Mouse (Mus musculus) stomach, embryonic 14.5 days (tissue): ENCODE data around the gene Srgap1. TPM values are rescaled to one million over a fixed set of nuclear protein-coding genes. Genes with fewer than 3 reads are reported as not detected.
A peak's percentile ranks its signal among the peaks of the same experiment; 100 is the strongest.

Experiments
- ATAC-seq: fragments of 200-750 bp; cut with Nextera tagmentation; 2 replicates; pipeline ENCODE4 v1.8.0; 2017; ENCODE audit warnings: low read depth, moderate TSS enrichment; ENCODE audit not compliant: insufficient number of reproducible peaks, insufficient read depth, low FRiP score
- H3K27ac ChIP-seq: fragments of 300-500 bp; sonication (generic); 2 replicates; pipeline ENCODE4 v1.5.1; 2014; ENCODE audit warnings: mild to moderate bottlenecking, low read length, moderate library complexity, mixed read lengths
- H3K27me3 ChIP-seq: fragments of 300-500 bp; sonication (generic); 2 replicates; pipeline ENCODE4 v1.6.1; 2014; ENCODE audit warnings: low read length, control low read depth, mixed read lengths; ENCODE audit not compliant: control insufficient read depth, insufficient read depth
- H3K36me3 ChIP-seq: fragments of 300-500 bp; sonication (generic); 2 replicates; pipeline ENCODE4 v1.6.1; 2014; ENCODE audit warnings: mild to moderate bottlenecking, control low read depth, low read length, moderate library complexity, mixed read lengths; ENCODE audit not compliant: control insufficient read depth, insufficient read depth
- H3K4me1 ChIP-seq: fragments of 300-500 bp; sonication (generic); 2 replicates; pipeline ENCODE4 v1.6.1; 2014; ENCODE audit warnings: low read length, control low read depth, mixed read lengths; ENCODE audit not compliant: control insufficient read depth, insufficient read depth
- H3K4me2 ChIP-seq: fragments of 300-500 bp; sonication (generic); replicated peaks from 2 replicates; pipeline ENCODE4 v1.6.1; 2014; ENCODE audit warnings: low read depth, low read length, control low read depth
- H3K4me3 ChIP-seq: fragments of 300-500 bp; sonication (generic); 2 replicates; pipeline ENCODE4 v1.5.1; 2014; ENCODE audit warnings: low read depth, low read length, control low read depth
- H3K9ac ChIP-seq: fragments of 300-500 bp; sonication (generic); replicated peaks from 2 replicates; pipeline ENCODE4 v1.6.1; 2014; ENCODE audit warnings: low read depth, mild to moderate bottlenecking, control low read depth, low read length, moderate library complexity, mixed read lengths
- H3K9me3 ChIP-seq: fragments of 300-500 bp; sonication (generic); 2 replicates; pipeline ENCODE4 v1.6.1; 2016; ENCODE audit warnings: low read depth, low read length, control low read depth; ENCODE audit not compliant: control insufficient read depth
- whole genome bisulfite sequencing: fragments of 180-500 bp; shearing (Covaris S2); extraction: QIAGEN DNeasy Blood & Tissue Kit; methylation state at CpG from one replicate; pipeline ENCODE4 v1.1.7; 2014; 5-methylcytosine and 5-hydroxymethylcytosine counted together
- polyA plus RNA-seq: library from polyadenylated mRNA; unstranded; fragments of >200 nt; fragmentation: Nextera tagmentation; extraction: Ambion mirVana; gene quantifications from 2 replicates; pipeline ENCODE4 v1.2.1, GENCODE M21; 2014

The Srgap1 gene
- polyA plus RNA-seq, 1 experiment from 2014 or later = 15.6 TPM

DNA sequence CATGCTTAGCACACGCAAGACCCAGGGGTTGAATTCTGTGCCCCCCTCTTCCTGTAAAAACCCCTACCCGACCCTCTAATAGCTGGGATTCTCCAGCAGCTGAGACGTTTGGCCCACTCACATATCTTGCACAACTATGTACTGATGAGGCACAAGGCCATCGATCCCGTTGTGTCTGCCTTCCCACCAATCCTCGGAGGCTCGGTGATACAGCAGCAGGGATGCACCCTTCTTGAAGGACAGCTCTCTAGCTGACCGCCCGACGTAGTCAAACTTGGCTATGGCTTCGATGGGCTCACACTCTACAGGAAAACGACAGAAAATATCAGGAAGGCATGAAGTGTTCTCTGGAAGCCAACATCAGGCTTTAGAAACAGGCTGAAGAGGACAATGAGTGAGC is 252.6 kb downstream of the Srgap1 start:
- Histone ChIP-seq H3K36me3 (peaks cover 3% of the 10 kb centered on the region), H3K4me1 (no peaks in the 10 kb centered on the region), H3K27me3 (no peaks in the 10 kb centered on the region), H3K4me2 (no peak overlapping the region), H3K9ac (no peak overlapping the region), H3K27ac (no peak overlapping the region), H3K9me3 (no peaks in the 10 kb centered on the region), H3K4me3 (no peak overlapping the region)
- WGBS = 90% methylated on average over 12 of the region's 12 CpGs
- no peak for ATAC-seq

DNA sequence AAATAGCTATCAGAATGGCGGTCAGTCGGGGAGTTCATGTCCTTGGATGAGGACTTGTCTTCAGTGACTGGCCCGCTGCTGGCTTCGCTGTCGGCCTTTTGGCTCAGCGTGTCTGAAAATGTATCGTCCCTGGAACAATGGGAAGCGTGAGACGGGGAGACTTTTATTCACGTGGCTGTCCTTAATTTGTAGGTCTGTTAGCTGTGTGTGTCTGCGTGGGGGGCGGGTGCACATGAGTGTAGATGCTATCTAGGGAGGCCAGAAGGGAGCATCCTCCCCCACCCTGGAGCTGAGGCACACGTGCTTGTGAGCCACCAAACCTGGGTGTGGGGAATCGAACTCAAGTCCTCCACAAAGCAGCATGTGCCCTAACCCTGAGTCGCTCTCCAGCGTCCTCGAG is 254.5 kb downstream of the Srgap1 start:
- Histone ChIP-seq H3K27me3 (no peaks in the 10 kb centered on the region), H3K27ac (no peak overlapping the region), H3K9ac (no peak overlapping the region), H3K4me2 (no peak overlapping the region), H3K4me3 (no peak overlapping the region), H3K9me3 (no peaks in the 10 kb centered on the region), H3K36me3 (peaks cover 3% of the 10 kb centered on the region), H3K4me1 (no peaks in the 10 kb centered on the region)
- WGBS = 92% methylated on average over 17 of the region's 17 CpGs
- no peak for ATAC-seq

DNA sequence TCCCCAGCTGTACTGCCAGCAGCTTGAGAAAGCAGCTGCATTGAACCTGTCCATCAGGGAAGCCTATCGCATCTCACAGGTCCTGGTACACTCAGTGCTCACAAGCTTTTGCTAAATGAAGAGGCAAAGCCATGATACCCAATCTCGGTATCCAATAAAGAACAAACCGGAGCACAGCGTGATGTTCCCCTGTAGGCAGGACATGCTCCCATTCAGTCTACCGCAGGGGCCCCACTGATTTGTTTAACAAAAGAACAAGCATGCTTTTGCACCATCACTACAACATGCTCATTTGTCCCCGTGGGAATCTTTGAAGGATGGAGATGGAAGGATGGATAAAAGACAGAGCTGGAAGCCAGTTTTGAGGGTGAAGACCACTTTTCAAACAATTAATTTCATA is 257.0 kb downstream of the Srgap1 start:
- Histone ChIP-seq H3K36me3 (peaks cover 7% of the 10 kb centered on the region), H3K4me1 (no peaks in the 10 kb centered on the region), H3K4me3 (no peak overlapping the region), H3K27ac (no peak overlapping the region), H3K9ac (no peak overlapping the region), H3K4me2 (no peak overlapping the region), H3K27me3 (no peaks in the 10 kb centered on the region), H3K9me3 (no peaks in the 10 kb centered on the region)
- 77% methylated on average over 6 of the region's 6 CpGs for WGBS
- ATAC-seq = no peak

DNA sequence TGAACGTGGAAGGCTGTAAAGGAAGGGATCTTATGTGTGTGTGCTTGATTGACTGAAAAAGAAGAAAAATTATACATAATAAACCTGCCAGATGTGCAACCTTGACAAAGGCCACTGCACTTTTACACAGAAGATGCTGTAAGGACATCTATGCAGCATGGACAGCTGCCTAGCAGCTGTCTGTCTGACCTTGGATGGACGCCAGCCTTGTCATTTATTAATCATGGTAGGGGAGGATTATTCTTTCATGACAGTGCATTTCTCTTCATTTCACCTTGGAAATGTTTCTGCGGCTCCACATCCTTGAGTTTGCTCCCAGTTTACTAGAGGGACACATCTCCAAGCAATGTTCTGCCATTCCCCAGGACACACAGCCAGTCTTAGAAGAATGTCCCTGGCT is 258.6 kb downstream of the Srgap1 start:
- no peaks in the 10 kb centered on the region for H3K4me1 ChIP-seq
- H3K27me3 ChIP-seq = no peaks in the 10 kb centered on the region
- no peak overlapping the region for H3K4me2 ChIP-seq
- H3K27ac ChIP-seq = no peak overlapping the region
- no peak for ATAC-seq
- no peak overlapping the region for H3K4me3 ChIP-seq
- 77% methylated on average over 3 of the region's 3 CpGs for WGBS
- H3K9me3 ChIP-seq = no peaks in the 10 kb centered on the region
- no peak overlapping the region for H3K9ac ChIP-seq
- H3K36me3 ChIP-seq = peaks cover 10% of the 10 kb centered on the region

DNA sequence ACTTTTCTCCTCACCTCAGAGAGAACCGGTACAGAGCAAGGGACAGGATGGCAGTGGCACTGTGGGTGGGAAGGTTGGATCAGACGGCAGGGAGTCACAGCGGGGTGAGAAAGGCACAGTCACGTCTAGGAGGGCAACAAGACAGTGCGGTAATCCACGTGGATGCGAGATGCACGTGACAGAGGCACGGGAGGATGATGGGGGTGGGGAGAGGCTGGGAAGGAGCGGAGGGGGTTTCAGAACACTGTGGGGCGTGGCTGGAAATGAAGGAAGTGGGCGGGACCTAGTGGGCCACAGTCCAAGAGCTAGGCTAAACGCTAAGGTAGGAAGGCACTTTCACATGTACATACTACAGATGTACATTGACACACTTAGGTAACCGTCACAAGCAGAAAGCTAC is 266.0 kb downstream of the Srgap1 start:
- Histone ChIP-seq H3K9me3 (no peaks in the 10 kb centered on the region), H3K27me3 (no peaks in the 10 kb centered on the region), H3K4me2 (no peak overlapping the region), H3K4me3 (no peak overlapping the region), H3K27ac (no peak overlapping the region), H3K36me3 (peaks cover 9% of the 10 kb centered on the region; the same call in 1 of the 2 replicates), H3K9ac (no peak overlapping the region), H3K4me1 (no peaks in the 10 kb centered on the region)
- ATAC-seq = peak; percentile 35; the same call in 1 of the 2 replicates
- WGBS = 42% methylated on average over 14 of the region's 14 CpGs

DNA sequence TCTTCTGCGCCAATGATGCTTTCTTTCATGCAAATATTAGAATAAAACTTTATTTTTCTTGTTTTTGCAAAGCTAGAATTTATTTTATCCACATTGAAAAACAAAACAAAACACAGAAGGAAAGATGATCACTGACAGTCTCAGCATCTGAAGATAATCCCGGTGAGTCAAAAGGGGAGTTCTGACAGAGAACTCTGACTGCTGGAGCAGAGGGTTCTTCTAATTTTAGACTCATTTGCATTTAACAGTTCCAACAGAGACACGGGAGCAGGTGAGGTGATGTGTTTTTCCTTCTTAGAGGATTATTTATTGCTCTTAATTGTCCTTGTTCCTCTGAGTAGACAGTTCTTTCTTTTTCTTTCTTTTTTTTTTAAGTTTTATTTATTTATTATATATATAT is 271.1 kb downstream of the Srgap1 start:
- Histone ChIP-seq H3K4me1 (no peaks in the 10 kb centered on the region), H3K36me3 (no peaks in the 10 kb centered on the region), H3K4me3 (no peak overlapping the region), H3K4me2 (no peak overlapping the region), H3K27me3 (no peaks in the 10 kb centered on the region), H3K27ac (no peak overlapping the region), H3K9ac (no peak overlapping the region), H3K9me3 (no peaks in the 10 kb centered on the region)
- 72% methylated on average over 3 of the region's 3 CpGs for WGBS
- ATAC-seq = no peak

DNA sequence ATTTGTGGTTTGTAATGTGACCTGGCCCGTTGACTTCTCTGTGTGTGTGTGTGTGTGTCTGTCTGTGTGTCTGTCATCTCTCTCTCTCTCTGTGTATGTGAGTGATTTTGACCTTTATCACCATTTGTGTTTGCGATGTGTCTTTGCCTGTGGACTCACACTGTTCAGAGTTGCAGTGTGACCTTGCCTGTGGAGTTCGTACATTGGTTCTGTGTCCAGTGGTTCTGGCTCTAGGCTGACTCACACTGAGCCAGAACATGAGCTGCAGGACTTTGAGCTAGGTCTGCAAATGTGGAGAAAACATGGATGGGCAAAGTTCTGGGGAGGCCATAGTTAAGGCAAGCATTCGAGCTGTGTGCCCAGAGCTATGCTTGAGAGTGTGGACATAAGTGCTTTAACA is 273.3 kb downstream of the Srgap1 start:
- Histone ChIP-seq H3K27ac (no peak overlapping the region), H3K27me3 (no peaks in the 10 kb centered on the region), H3K9ac (no peak overlapping the region), H3K4me3 (no peak overlapping the region), H3K9me3 (no peaks in the 10 kb centered on the region), H3K4me1 (no peaks in the 10 kb centered on the region), H3K4me2 (no peak overlapping the region), H3K36me3 (no peaks in the 10 kb centered on the region)
- 79% methylated on average over 4 of the region's 4 CpGs for WGBS
- no peak for ATAC-seq

DNA sequence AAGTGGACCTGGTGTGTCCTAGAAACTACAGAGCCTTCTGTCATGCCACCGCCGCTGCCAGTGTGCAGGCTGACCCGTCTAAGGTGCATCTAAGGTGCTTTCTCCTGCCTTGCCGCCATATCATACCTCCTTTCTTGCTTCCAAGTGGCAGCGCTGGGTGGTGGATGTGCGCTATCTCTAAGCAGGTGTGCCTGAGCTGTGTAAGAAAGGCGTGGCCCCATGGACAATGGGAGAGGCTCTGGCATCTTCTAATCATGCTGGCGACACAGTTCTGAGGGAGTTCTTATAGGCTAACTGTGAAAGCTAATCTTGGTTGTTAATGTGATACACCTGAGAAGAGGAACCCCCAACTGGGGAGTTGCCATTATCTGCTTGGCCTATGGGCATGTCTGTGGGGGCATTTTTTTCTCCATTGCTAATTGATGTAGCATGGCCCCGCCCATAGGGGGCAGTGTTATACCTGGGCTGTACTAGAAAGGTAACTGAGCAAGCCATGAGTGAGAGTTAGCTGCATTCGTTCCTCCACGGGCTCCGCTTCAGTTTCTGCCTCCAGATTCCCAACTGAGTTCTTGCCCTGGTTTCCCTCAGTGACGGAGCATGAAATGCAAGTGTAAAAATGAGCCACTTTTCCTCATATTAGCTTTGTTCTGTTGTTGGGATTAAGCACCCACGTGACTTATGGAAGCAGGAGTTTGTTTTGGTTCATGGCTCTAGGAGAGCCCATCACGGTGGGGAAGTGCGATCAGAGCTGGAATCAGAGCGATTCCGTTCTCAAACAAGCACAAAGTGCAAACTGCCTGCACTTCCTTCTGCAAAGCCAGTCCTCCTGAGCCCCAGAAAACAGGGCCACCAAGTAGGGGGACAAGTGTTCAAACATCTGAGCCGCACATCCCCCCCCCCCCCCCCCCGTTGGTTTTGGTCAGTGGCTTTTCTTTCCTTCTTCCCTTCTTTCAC is 276.2 kb downstream of the Srgap1 start:
- Histone ChIP-seq H3K27ac (no peak overlapping the region), H3K27me3 (no peaks in the 10 kb centered on the region), H3K4me3 (no peak overlapping the region), H3K9ac (no peak overlapping the region), H3K4me1 (no peaks in the 10 kb centered on the region), H3K9me3 (no peaks in the 10 kb centered on the region), H3K36me3 (no peaks in the 10 kb centered on the region), H3K4me2 (peak overlapping the region; percentile 26)
- ATAC-seq = no peak
- 48% methylated on average over 20 of the region's 20 CpGs for WGBS

DNA sequence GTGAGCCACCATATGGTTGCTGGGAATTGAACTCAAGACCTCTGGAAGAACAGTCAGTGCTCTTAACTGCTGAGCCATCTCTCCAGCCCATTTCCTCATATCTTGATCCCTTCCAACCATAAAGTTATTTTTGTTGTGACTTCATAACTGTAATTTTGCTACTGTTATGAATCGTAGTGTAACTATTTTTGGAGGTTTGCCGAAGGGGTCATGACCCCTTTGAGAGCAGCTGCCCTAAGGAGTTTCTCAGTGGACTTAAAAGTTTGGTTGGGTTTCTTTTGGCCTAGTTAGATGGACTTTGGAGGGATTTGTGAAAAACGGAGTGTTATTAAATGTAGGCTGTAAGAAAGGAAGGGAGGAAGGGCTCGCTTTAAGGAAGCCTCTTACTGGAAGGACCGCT is 277.4 kb downstream of the Srgap1 start:
- Histone ChIP-seq H3K36me3 (no peaks in the 10 kb centered on the region), H3K4me3 (no peak overlapping the region), H3K27me3 (no peaks in the 10 kb centered on the region), H3K9me3 (no peaks in the 10 kb centered on the region), H3K9ac (no peak overlapping the region), H3K4me1 (no peaks in the 10 kb centered on the region), H3K4me2 (no peak overlapping the region), H3K27ac (no peak overlapping the region)
- 81% methylated on average over 5 of the region's 5 CpGs for WGBS
- no peak for ATAC-seq
